Mouse (Mus musculus) testis, adult 10 weeks (tissue): Measurements from ENCODE around the gene St6galnac3. TPM values are rescaled to one million over a fixed set of nuclear protein-coding genes. Genes with fewer than 3 reads are reported as not detected.

Experiments used
- polyA plus RNA-seq: library from polyadenylated mRNA; stranded (reverse); fragments of 350-450 nt; fragmentation: Illumina TruSeq; extraction: RNeasy Lipid Tissue Mini Kit (QIAGEN cat#74804); gene quantifications from one replicate; pipeline ENCODE4 v1.2.3, GENCODE M21; 2014; ENCODE audit warnings: low read depth, low replicate concordance

The St6galnac3 gene
- 3.1 TPM for polyA plus RNA-seq

GRCm38 (mm10) chr3:153724701-153725668 is at the start of gene St6galnac3:
St6galnac3 (minus strand) TSS chr3:153725174.

Other genes starting within 250 kb of the St6galnac3 start
- gene Asb17, start 119.0 kb upstream of the St6galnac3 start, polyA plus RNA-seq, result 554 TPM
- 47.4 TPM for gene Msh4, start 181.0 kb upstream of the St6galnac3 start, polyA plus RNA-seq
- gene Rabggtb, start 187.8 kb upstream of the St6galnac3 start, polyA plus RNA-seq, result 13.7 TPM
- gene Acadm, start 219.5 kb upstream of the St6galnac3 start, polyA plus RNA-seq, result 23.2 TPM
- 5.1 TPM for gene Slc44a5, start 248.3 kb upstream of the St6galnac3 start, polyA plus RNA-seq